Mouse (Mus musculus): ENCODE data around the gene Myh10.

GRCm38 (mm10) chr11:68728693-68729092 is 37.3 kb downstream of the Myh10 start:
- TF ChIP-seq TCF12 (IDR thresholded peaks at IDR 0.05; ENCODE audit: insufficient read depth, poor library complexity, severe bottlenecking) (no peak), SRF (IDR thresholded peaks at IDR 0.05; ENCODE audit: control insufficient read depth, insufficient read length, low read depth) (no peak), POLR2A (IDR thresholded peaks at IDR 0.05; ENCODE audit: insufficient read length, low read depth) (no peak), USF1 (IDR thresholded peaks at IDR 0.05; ENCODE audit: low read depth) (no peak), MYOG (IDR thresholded peaks at IDR 0.05; ENCODE audit: control insufficient read depth in 1 of 3, insufficient read depth in 1 of 3, insufficient read length in 2 of 3, low read depth in 2 of 3) (no peak), CEBPB (IDR thresholded peaks at IDR 0.05; ENCODE audit: insufficient read depth, poor library complexity, severe bottlenecking) (no peak), POLR2AphosphoS2 (IDR thresholded peaks at IDR 0.05; ENCODE audit: insufficient read length, low read depth) (no peak), MAX (IDR thresholded peaks at IDR 0.05; ENCODE audit: low read depth) (no peak), MYOD1 (IDR thresholded peaks at IDR 0.05; ENCODE audit: control insufficient read depth in 1 of 3, insufficient read length in 2 of 3, low read depth in 2 of 3) (no peak), E2F4 (IDR thresholded peaks at IDR 0.05; ENCODE audit: insufficient read depth) (no peak)

Measured in myocyte (in vitro differentiated cells).